Mouse (Mus musculus) kidney, postnatal 14 days (tissue): ENCODE results near the gene Cblc.

Experiments used
- DNase-seq: peaks from one replicate; pipeline ENCODE4 v3.0.0; 2022; ENCODE audit warnings: mixed read lengths

Gene Cblc

DNA sequence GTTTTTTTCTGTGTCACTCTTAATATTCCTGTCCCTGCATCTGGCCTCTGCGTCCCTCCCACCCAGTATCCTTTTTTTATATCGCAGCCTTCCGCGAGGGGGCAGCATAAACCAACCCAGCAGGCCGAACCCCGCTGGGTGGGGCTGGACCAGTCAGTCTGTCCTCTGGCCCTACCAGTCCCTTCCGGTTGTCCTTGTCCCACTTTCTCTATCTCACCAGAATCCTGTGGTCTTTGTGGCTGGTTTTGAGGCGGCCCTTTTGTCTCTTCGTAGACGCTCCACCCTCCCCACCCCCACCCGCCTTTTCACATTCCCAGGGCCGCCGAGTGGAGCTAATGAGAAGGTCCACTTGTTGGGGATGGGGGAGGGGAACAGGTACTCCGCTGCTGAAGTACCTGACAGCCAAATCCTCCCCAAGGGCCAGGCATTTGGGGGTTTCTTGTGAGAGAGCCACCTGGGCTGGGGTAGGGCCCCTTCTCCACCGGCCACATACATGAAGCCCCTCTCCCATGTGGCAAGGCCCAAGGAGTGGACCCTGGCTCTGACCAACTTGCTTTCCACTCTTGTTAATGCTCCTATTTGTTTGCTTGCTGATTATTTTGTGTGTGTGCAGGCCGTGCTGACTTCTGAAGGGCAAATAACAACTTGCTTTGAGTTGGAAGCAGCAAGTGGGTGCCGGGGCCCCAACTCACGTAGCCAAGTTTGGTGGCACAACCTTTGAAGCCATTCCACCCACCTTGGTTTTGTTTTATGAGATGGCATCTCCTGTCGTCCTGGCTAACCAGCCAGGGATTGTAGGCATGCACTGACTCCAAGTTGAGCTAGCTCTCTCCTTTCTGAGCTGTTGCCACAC, 46.2 kb downstream of the Cblc start, which contains the start of gene Nectin2:
Nectin2 (minus strand) TSS at position 267 of the 853 bp plus-strand sequence.
- DNase-seq = peak; percentile 92

- DNase-seq = peak; percentile 99
These were observed 47.0 kb downstream of the Cblc start for GRCm38 (mm10) chr7:19749389-19750216.

GRCm38 (mm10) chr7:19748219-19749195, 48.1 kb downstream of the Cblc start:
- DNase-seq = peak; percentile 63

GRCm38 (mm10) chr7:19747420-19748218, 49.0 kb downstream of the Cblc start:
- DNase-seq = peak; percentile 60

- DNase-seq = no peak
These were observed 50.0 kb downstream of the Cblc start for GRCm38 (mm10) chr7:19746426-19747201.

GRCm38 (mm10) chr7:19745971-19746370, 50.6 kb downstream of the Cblc start:
- DNase-seq = no peak

DNA sequence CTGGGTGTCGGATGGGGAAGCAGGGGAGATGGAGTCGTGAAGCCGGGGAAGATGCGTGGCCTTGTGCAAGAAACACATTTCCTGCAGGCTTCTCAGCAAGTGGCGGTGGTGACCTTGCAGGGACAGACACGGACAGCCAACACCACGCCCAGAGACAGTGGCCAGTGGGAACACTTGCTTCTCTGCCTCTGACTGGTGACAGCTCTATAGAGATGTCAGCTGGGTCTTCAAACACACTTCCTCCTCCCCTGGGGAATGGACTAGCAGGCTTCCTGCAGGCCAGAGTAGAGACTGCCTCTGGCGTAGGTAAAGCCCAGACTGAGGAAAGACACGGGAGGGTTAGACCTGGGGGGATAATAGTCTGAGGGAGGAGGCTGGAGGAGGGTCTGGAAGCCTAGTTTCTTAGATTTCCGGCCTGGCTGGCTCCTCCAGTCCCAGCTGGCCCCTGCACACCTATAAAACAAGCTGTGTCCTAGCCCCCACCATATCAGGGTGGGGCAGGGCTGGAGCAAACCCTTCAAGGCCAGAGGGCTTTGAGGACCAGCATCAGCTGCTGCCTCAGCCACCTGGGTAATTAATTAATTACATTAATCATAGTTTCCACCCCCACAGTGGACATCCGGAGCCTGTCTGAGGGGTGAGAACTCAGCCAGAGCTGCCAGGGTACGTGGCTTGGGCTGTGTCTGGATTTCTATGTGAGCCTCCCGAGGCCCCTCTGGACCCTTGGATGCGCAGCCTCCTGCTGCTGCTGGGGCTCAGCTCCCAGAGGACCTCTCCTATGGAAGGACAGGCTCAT, 51.8 kb downstream of the Cblc start:
- DNase-seq = peak; percentile 81

- no peak for DNase-seq
These were observed 52.8 kb downstream of the Cblc start for GRCm38 (mm10) chr7:19743791-19744190.

DNA sequence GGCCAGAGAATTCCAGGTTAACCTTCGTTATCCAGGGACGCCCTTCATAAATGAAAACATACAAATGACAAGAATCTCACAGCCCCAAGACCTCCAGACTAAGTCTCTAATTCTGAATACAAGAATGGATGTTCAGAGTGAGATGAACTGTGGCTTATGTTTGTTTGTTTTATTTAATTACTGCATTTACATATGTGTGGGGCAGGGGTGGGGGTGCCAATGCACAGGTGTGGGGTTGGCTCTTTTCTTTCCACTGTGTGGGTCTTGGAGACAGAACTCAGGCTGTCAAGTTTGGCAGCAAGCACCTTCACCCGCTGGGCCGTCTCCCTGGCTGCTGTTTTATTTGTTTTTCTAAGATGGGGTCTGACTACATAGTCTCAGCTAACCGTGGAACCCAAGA, 54.1 kb downstream of the Cblc start:
- no peak for DNase-seq

DNA sequence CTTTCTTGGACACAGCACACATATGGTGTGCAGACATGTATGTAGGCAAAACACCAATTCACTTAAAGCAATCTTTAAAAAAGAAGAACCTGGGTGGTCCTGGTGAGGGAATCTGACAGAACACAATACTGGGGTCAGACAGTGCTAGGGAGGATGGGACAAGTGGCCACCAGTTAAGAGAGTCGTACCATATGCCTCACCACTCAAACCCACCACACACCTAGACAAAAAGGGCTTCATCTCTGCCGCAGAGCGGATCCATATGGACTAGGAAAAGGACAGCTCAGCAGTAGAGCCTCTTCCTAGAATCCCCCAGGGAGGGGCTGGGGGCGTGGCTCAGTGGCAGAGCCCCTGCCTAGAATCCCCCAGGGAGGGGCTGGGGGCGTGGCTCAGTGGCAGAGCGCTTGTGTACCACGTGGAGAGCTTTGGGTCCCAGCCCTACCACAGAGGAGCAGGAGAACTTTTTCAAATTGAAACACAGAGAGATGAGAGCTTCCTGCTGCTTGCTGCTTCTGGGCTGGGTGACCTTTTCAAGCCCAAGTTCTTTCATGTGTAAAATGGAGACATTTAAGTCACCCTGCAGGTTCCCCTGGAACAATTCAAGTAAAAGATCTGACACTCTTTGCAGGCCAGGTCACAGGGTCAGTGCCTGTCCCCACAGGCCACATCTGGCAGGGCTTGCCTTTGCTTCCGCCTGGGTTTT, 55.1 kb downstream of the Cblc start:
- peak; percentile 61 for DNase-seq

GRCm38 (mm10) chr7:19740269-19740668, 56.3 kb downstream of the Cblc start:
- no peak for DNase-seq

GRCm38 (mm10) chr7:19738771-19739170, 57.8 kb downstream of the Cblc start:
- no peak for DNase-seq

DNA sequence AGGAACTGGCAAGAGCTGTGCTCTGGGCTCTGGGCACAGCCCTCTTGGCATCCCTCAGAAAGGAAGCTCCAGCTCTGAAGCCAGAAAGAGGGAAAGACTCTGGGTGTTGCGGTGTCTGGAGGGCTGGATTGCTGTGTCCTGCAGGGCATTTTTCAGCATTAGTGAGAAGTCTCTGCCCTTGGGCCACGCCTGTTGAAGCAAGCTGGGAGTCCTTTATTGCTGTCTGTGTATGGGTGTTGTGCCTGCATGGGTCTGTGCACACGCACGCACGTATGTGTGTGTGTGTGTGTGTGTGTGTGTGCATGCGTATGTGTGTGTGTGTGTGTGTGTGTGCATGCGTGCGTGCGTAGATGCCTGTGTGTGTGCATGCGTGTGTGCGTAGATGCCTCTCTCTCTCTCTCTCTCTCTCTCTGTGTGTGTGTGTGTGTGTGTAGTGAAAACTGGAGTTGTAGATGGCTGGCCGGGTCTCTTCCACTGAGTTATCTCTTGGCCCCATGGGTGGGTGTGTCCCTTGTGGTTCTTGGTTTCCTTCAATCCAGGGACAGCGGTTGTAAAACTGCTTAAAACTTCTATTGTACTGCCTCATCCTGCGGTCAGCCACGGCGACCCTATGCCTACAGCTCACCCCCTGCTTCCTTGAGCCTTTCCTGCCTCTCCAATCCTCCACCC, 60.1 kb downstream of the Cblc start:
- DNase-seq = peak; percentile 39

GRCm38 (mm10) chr7:19734178-19734666, 62.4 kb downstream of the Cblc start:
- DNase-seq = peak; percentile 40
